Mouse (Mus musculus) kidney, embryonic 14.5 days (tissue): ENCODE results near the gene Inip. TPM values are rescaled to one million over a fixed set of nuclear protein-coding genes. Genes with fewer than 3 reads are reported as not detected.

Source experiments
- ATAC-seq: fragments of 200-750 bp; cut with Nextera tagmentation; 2 replicates; pipeline ENCODE4 v1.8.0; 2017; ENCODE audit warnings: moderate number of reproducible peaks, mild to moderate bottlenecking, moderate TSS enrichment, moderate library complexity; ENCODE audit not compliant: low FRiP score, low TSS enrichment
- H3K27ac ChIP-seq: fragments of 300-500 bp; sonication (generic); 2 replicates; pipeline ENCODE4 v1.5.1; 2014; ENCODE audit warnings: low read depth, mild to moderate bottlenecking, low read length, moderate library complexity, mixed read lengths
- H3K27me3 ChIP-seq: fragments of 300-500 bp; sonication (generic); 2 replicates; pipeline ENCODE4 v1.6.1; 2014; ENCODE audit warnings: mild to moderate bottlenecking, low read length; ENCODE audit not compliant: control insufficient read depth, insufficient read depth
- H3K36me3 ChIP-seq: fragments of 300-500 bp; sonication (generic); 2 replicates; pipeline ENCODE4 v1.6.1; 2014; ENCODE audit warnings: low read length, mixed read lengths; ENCODE audit not compliant: control insufficient read depth, insufficient read depth
- H3K4me1 ChIP-seq: fragments of 300-500 bp; sonication (generic); 2 replicates; pipeline ENCODE4 v1.6.1; 2014; ENCODE audit warnings: low read length, mixed read lengths; ENCODE audit not compliant: control insufficient read depth, insufficient read depth
- H3K4me2 ChIP-seq: fragments of 300-500 bp; sonication (generic); replicated peaks from 2 replicates; pipeline ENCODE4 v1.6.1; 2014; ENCODE audit warnings: low read depth, mild to moderate bottlenecking, low read length
- H3K4me3 ChIP-seq: fragments of 300-500 bp; sonication (generic); 2 replicates; pipeline ENCODE4 v1.5.1; 2014; ENCODE audit warnings: mild to moderate bottlenecking, low read length
- H3K9ac ChIP-seq: fragments of 300-500 bp; sonication (generic); 2 replicates; pipeline ENCODE4 v1.6.1; 2014; ENCODE audit warnings: low read depth, mild to moderate bottlenecking, low read length, moderate library complexity
- H3K9me3 ChIP-seq: fragments of 300-500 bp; sonication (generic); 2 replicates; pipeline ENCODE4 v1.6.1; 2016; ENCODE audit warnings: low read length; ENCODE audit not compliant: control insufficient read depth
- WGBS: fragments of 180-500 bp; shearing (Covaris S2); extraction: QIAGEN DNeasy Blood & Tissue Kit; methylation state at CpG from one replicate; pipeline ENCODE4 v1.1.7; 2014; 5-methylcytosine and 5-hydroxymethylcytosine counted together
- polyA plus RNA-seq: library from polyadenylated mRNA; unstranded; fragments of >200 nt; fragmentation: Nextera tagmentation; extraction: Ambion mirVana; gene quantifications from 2 replicates; pipeline ENCODE4 v1.2.1, GENCODE M21; 2014

The Inip gene
- polyA plus RNA-seq, 1 experiment from 2014 or later, result 69.3 TPM

GRCm38 (mm10) chr4:59826381-59826780 is 25.0 kb upstream of the Inip start:
- no peak overlapping the region for H3K4me3 ChIP-seq
- H3K9ac ChIP-seq, result no peak overlapping the region
- WGBS, result 91% methylated on average over 5 of the region's 5 CpGs
- no peak overlapping the region for H3K4me2 ChIP-seq
- no peak for ATAC-seq
- H3K9me3 ChIP-seq, result no peaks in the 10 kb centered on the region
- no peaks in the 10 kb centered on the region for H3K4me1 ChIP-seq
- H3K27ac ChIP-seq, result no peak overlapping the region
- H3K36me3 ChIP-seq, result no peaks in the 10 kb centered on the region
- H3K27me3 ChIP-seq, result no peaks in the 10 kb centered on the region

GRCm38 (mm10) chr4:59825634-59826033 is 24.2 kb upstream of the Inip start:
- ATAC-seq, result no peak
- Histone ChIP-seq H3K27me3 (no peaks in the 10 kb centered on the region), H3K9me3 (no peaks in the 10 kb centered on the region), H3K27ac (no peak overlapping the region), H3K4me1 (no peaks in the 10 kb centered on the region), H3K36me3 (no peaks in the 10 kb centered on the region), H3K4me3 (no peak overlapping the region), H3K4me2 (no peak overlapping the region), H3K9ac (no peak overlapping the region)
- 74% methylated on average over 6 of the region's 6 CpGs for WGBS

GRCm38 (mm10) chr4:59824860-59825259 is 23.5 kb upstream of the Inip start:
- Histone ChIP-seq H3K4me1 (no peaks in the 10 kb centered on the region), H3K27me3 (no peaks in the 10 kb centered on the region), H3K9ac (no peak overlapping the region), H3K4me2 (no peak overlapping the region), H3K9me3 (no peaks in the 10 kb centered on the region), H3K36me3 (no peaks in the 10 kb centered on the region), H3K27ac (no peak overlapping the region), H3K4me3 (no peak overlapping the region)
- ATAC-seq, result no peak
- 84% methylated on average over 5 of the region's 5 CpGs for WGBS

GRCm38 (mm10) chr4:59823470-59823869 is 22.1 kb upstream of the Inip start:
- no peaks in the 10 kb centered on the region for H3K36me3 ChIP-seq
- H3K9me3 ChIP-seq, result no peaks in the 10 kb centered on the region
- ATAC-seq, result no peak
- H3K4me1 ChIP-seq, result peaks cover 4% of the 10 kb centered on the region; the same call in 1 of the 2 replicates
- no peak overlapping the region for H3K4me3 ChIP-seq
- WGBS, result 66% methylated on average over 7 of the region's 7 CpGs
- H3K27ac ChIP-seq, result no peak overlapping the region
- no peaks in the 10 kb centered on the region for H3K27me3 ChIP-seq
- no peak overlapping the region for H3K9ac ChIP-seq
- no peak overlapping the region for H3K4me2 ChIP-seq

GRCm38 (mm10) chr4:59822119-59822518 is 20.7 kb upstream of the Inip start:
- no peaks in the 10 kb centered on the region for H3K9me3 ChIP-seq
- no peak overlapping the region for H3K9ac ChIP-seq
- WGBS, result 80% methylated on average over 4 of the region's 4 CpGs
- no peaks in the 10 kb centered on the region for H3K27me3 ChIP-seq
- ATAC-seq, result no peak
- peaks cover 4% of the 10 kb centered on the region; the same call in 1 of the 2 replicates for H3K4me1 ChIP-seq
- H3K4me3 ChIP-seq, result no peak overlapping the region
- H3K27ac ChIP-seq, result no peak overlapping the region
- H3K36me3 ChIP-seq, result no peaks in the 10 kb centered on the region
- no peak overlapping the region for H3K4me2 ChIP-seq

GRCm38 (mm10) chr4:59821516-59821915 is 20.1 kb upstream of the Inip start:
- H3K36me3 ChIP-seq, result no peaks in the 10 kb centered on the region
- peaks cover 4% of the 10 kb centered on the region; the same call in 1 of the 2 replicates for H3K4me1 ChIP-seq
- no peak overlapping the region for H3K4me3 ChIP-seq
- no peaks in the 10 kb centered on the region for H3K9me3 ChIP-seq
- 97% methylated on average over 1 of the region's 1 CpGs for WGBS
- no peak for ATAC-seq
- H3K9ac ChIP-seq, result no peak overlapping the region
- no peak overlapping the region for H3K27ac ChIP-seq
- no peaks in the 10 kb centered on the region for H3K27me3 ChIP-seq
- no peak overlapping the region for H3K4me2 ChIP-seq

- peaks cover 4% of the 10 kb centered on the region; the same call in 1 of the 2 replicates for H3K4me1 ChIP-seq
- no peak overlapping the region for H3K9ac ChIP-seq
- H3K27me3 ChIP-seq, result no peaks in the 10 kb centered on the region
- H3K27ac ChIP-seq, result no peak overlapping the region
- no peak overlapping the region for H3K4me3 ChIP-seq
- ATAC-seq, result peak; percentile 40; the same call in 1 of the 2 replicates
- H3K36me3 ChIP-seq, result no peaks in the 10 kb centered on the region
- WGBS, result 32% methylated on average over 12 of the region's 12 CpGs
- no peak overlapping the region for H3K4me2 ChIP-seq
- no peaks in the 10 kb centered on the region for H3K9me3 ChIP-seq
These were observed 18.2 kb upstream of the Inip start for GRCm38 (mm10) chr4:59819477-59820022.

GRCm38 (mm10) chr4:59819054-59819472 is 17.7 kb upstream of the Inip start:
- Histone ChIP-seq H3K9ac (no peak overlapping the region), H3K27me3 (no peaks in the 10 kb centered on the region), H3K4me3 (no peak overlapping the region), H3K4me1 (peaks cover 4% of the 10 kb centered on the region; the same call in 1 of the 2 replicates), H3K27ac (no peak overlapping the region), H3K9me3 (no peaks in the 10 kb centered on the region), H3K36me3 (no peaks in the 10 kb centered on the region), H3K4me2 (no peak overlapping the region)
- ATAC-seq, result peak; percentile 50; the same call in 1 of the 2 replicates
- WGBS, result 64% methylated on average over 7 of the region's 7 CpGs

- WGBS, result 82% methylated on average over 10 of the region's 10 CpGs
- no peak overlapping the region for H3K4me2 ChIP-seq
- H3K4me1 ChIP-seq, result peaks cover 4% of the 10 kb centered on the region; the same call in 1 of the 2 replicates
- no peaks in the 10 kb centered on the region for H3K27me3 ChIP-seq
- no peak overlapping the region for H3K4me3 ChIP-seq
- no peaks in the 10 kb centered on the region for H3K9me3 ChIP-seq
- H3K9ac ChIP-seq, result no peak overlapping the region
- ATAC-seq, result no peak
- no peaks in the 10 kb centered on the region for H3K36me3 ChIP-seq
- no peak overlapping the region for H3K27ac ChIP-seq
These were observed 17.1 kb upstream of the Inip start for GRCm38 (mm10) chr4:59818498-59818897.
